Mouse (Mus musculus) MEL (cell line): ENCODE results near the gene Ugt1a10. TPM values are rescaled to one million over a fixed set of nuclear protein-coding genes. Genes with fewer than 3 reads are reported as not detected.

Experiments
- DNase-seq: peaks from one replicate; pipeline ENCODE4 v3.0.0; 2011; ENCODE audit warnings: low read depth, low spot score
- H3K27ac ChIP-seq: 2 replicates; pipeline ENCODE4 v1.5.1; 2012; ENCODE audit warnings: low read depth, mild to moderate bottlenecking, control low read depth, low read length, moderate library complexity; ENCODE audit not compliant: control insufficient read depth
- H3K27me3 ChIP-seq, 2 experiments: fragments of 150-350 bp in 1 of 2; sonication (generic) in 1 of 2; 2 replicates each; pipeline ENCODE4 v1.6.1; 2012; ENCODE audit warnings: low read length in 2 of 2, mild to moderate bottlenecking in 2 of 2, improper control_type of control experiment in 1 of 2, moderate library complexity in 1 of 2; ENCODE audit not compliant: insufficient read depth in 2 of 2, control insufficient read depth in 1 of 2
- H3K36me3 ChIP-seq, 2 experiments: 2 replicates each; pipeline ENCODE4 v1.6.1; 2012 to 2014; ENCODE audit warnings: low read length in 2 of 2, improper control_type of control experiment in 1 of 2, inconsistent platforms in 1 of 2, mild to moderate bottlenecking in 1 of 2; ENCODE audit not compliant: insufficient read depth in 2 of 2, control insufficient read depth in 1 of 2
- H3K4me1 ChIP-seq, 2 experiments: fragments of 150-350 bp in 1 of 2; sonication (generic) in 1 of 2; 2 replicates each; pipeline ENCODE4 v1.6.1; 2012; ENCODE audit warnings: low read length in 2 of 2, improper control_type of control experiment in 1 of 2, mild to moderate bottlenecking in 1 of 2; ENCODE audit not compliant: insufficient read depth in 2 of 2, control insufficient read depth in 1 of 2
- H3K4me3 ChIP-seq, 2 experiments: fragments of 150-350 bp in 1 of 2; sonication (generic) in 1 of 2; 2 replicates each; pipeline ENCODE4 v1.5.1; 2012; ENCODE audit warnings: low read depth in 2 of 2, low read length in 2 of 2, mild to moderate bottlenecking in 2 of 2, moderate library complexity in 2 of 2, control low read depth in 1 of 2, improper control_type of control experiment in 1 of 2; ENCODE audit not compliant: control insufficient read depth in 1 of 2, insufficient read depth in 1 of 2
- H3K79me2 ChIP-seq: 2 replicates; pipeline ENCODE4 v1.6.1; 2012; ENCODE audit warnings: mild to moderate bottlenecking, low read length, moderate library complexity; ENCODE audit not compliant: control insufficient read depth, poor library complexity, insufficient read depth
- H3K9ac ChIP-seq: 2 replicates; pipeline ENCODE4 v1.6.1; 2012; ENCODE audit warnings: low read depth, mild to moderate bottlenecking, control low read depth, low read length, moderate library complexity; ENCODE audit not compliant: control insufficient read depth, poor library complexity, severe bottlenecking
- H3K9me3 ChIP-seq: fragments of 150-350 bp; sonication (generic); replicated peaks from 2 replicates; pipeline ENCODE4 v1.6.1; 2012; ENCODE audit warnings: mild to moderate bottlenecking, low read length, improper control_type of control experiment, moderate library complexity; ENCODE audit not compliant: insufficient read depth
- BHLHE40 ChIP-seq: IDR thresholded peaks from 2 replicates; pipeline ENCODE4 v1.6.1; 2012; ENCODE audit warnings: low read depth, mild to moderate bottlenecking, inconsistent platforms, low read length, improper control_type of control experiment, borderline replicate concordance
- ETS1 ChIP-seq: IDR thresholded peaks from 2 replicates; pipeline ENCODE4 v1.6.1; 2012; ENCODE audit warnings: low read depth, mild to moderate bottlenecking, inconsistent platforms, low read length, improper control_type of control experiment, moderate library complexity
- HCFC1 ChIP-seq: IDR thresholded peaks from 2 replicates; pipeline ENCODE4 v1.6.1; 2012; ENCODE audit warnings: low read depth, mild to moderate bottlenecking, inconsistent platforms, low read length, improper control_type of control experiment, moderate library complexity
- JUND ChIP-seq: IDR thresholded peaks from 2 replicates; pipeline ENCODE4 v1.6.1; 2011; ENCODE audit warnings: low read depth, mild to moderate bottlenecking, improper control_type of control experiment, low read length
- KAT2A ChIP-seq: conservative IDR thresholded peaks from 2 replicates; pipeline ENCODE4 v1.6.1; 2012; ENCODE audit warnings: low read depth, low read length, improper control_type of control experiment, inconsistent platforms
- MAX ChIP-seq: IDR thresholded peaks from 2 replicates; pipeline ENCODE4 v1.6.1; 2011; ENCODE audit warnings: low read length, improper control_type of control experiment
- MAZ ChIP-seq: IDR thresholded peaks from 2 replicates; pipeline ENCODE4 v1.6.1; 2012; ENCODE audit warnings: low read depth, mild to moderate bottlenecking, inconsistent platforms, low read length, improper control_type of control experiment
- MXI1 ChIP-seq: IDR thresholded peaks from 2 replicates; pipeline ENCODE4 v1.6.1; 2011; ENCODE audit warnings: mild to moderate bottlenecking, low read depth, low read length, improper control_type of control experiment
- MYC ChIP-seq: IDR thresholded peaks from 2 replicates; pipeline ENCODE4 v1.6.1; 2011; ENCODE audit warnings: low read depth, mild to moderate bottlenecking, low read length, improper control_type of control experiment, moderate library complexity
- NELFE ChIP-seq: IDR thresholded peaks from 2 replicates; pipeline ENCODE4 v1.6.1; 2011; ENCODE audit warnings: low read depth, low read length, improper control_type of control experiment
- NRF1 ChIP-seq: IDR thresholded peaks from 2 replicates; pipeline ENCODE4 v1.6.1; 2014; ENCODE audit warnings: low read depth, mild to moderate bottlenecking, inconsistent platforms, low read length, improper control_type of control experiment, moderate library complexity; ENCODE audit not compliant: poor library complexity, insufficient read depth, severe bottlenecking
- POLR2AphosphoS5 ChIP-seq: IDR thresholded peaks from 2 replicates; pipeline ENCODE4 v1.6.1; 2012; ENCODE audit warnings: low read depth, borderline replicate concordance, mild to moderate bottlenecking, inconsistent platforms, low read length, moderate library complexity, mixed read lengths
- RCOR1 ChIP-seq: IDR thresholded peaks from 2 replicates; pipeline ENCODE4 v1.6.1; 2012; ENCODE audit warnings: low read depth, mild to moderate bottlenecking, inconsistent platforms, low read length, improper control_type of control experiment
- SMC3 ChIP-seq: IDR thresholded peaks from 2 replicates; pipeline ENCODE4 v1.6.1; 2011; ENCODE audit warnings: low read depth, low read length, improper control_type of control experiment
- TBP ChIP-seq: IDR thresholded peaks from 2 replicates; pipeline ENCODE4 v1.8.0; 2011; ENCODE audit warnings: low read depth, low read length, improper control_type of control experiment
- TCF12 ChIP-seq: IDR thresholded peaks from 2 replicates; pipeline ENCODE4 v1.6.1; 2014; ENCODE audit warnings: low read depth, mild to moderate bottlenecking, inconsistent platforms, low read length, improper control_type of control experiment, moderate library complexity
- USF1 ChIP-seq: IDR thresholded peaks from 2 replicates; pipeline ENCODE4 v1.6.1; 2014; ENCODE audit warnings: low read depth, mild to moderate bottlenecking, inconsistent platforms, low read length, improper control_type of control experiment, moderate library complexity
- ZC3H11A ChIP-seq: IDR thresholded peaks from 2 replicates; pipeline ENCODE4 v1.6.1; 2012; ENCODE audit warnings: low read depth, mild to moderate bottlenecking, inconsistent platforms, low read length, improper control_type of control experiment
- ZKSCAN1 ChIP-seq: IDR thresholded peaks from 2 replicates; pipeline ENCODE4 v1.6.1; 2012; ENCODE audit warnings: low read depth, mild to moderate bottlenecking, inconsistent platforms, low read length, improper control_type of control experiment, moderate library complexity
- ZNF384 ChIP-seq: IDR thresholded peaks from 2 replicates; pipeline ENCODE4 v1.6.1; 2012; ENCODE audit warnings: low read depth, mild to moderate bottlenecking, inconsistent platforms, low read length, improper control_type of control experiment
- polyA plus RNA-seq, 2 experiments: library from polyadenylated mRNA; stranded (reverse) in 1 of 2; unstranded in 1 of 2; fragments of >175 nt in 1 of 2; fragments of >200 nt in 1 of 2; gene quantifications; 2 replicates each; pipeline versions ENCODE4 v1.2.1 to v1.2.4; 2012; ENCODE audit warnings: low replicate concordance in 2 of 2, low read depth in 1 of 2; ENCODE audit not compliant: insufficient read length in 2 of 2, insufficient read depth in 1 of 2, missing spikeins in 1 of 2
- total RNA-seq: library from RNA; depleted of rRNA; stranded (reverse); fragments of 300-350 nt; gene quantifications from 2 replicates; pipeline ENCODE4 v1.2.3, GENCODE M21; 2012; rRNA removed

Ugt1a10 gene
- total RNA-seq (not detected in 2 replicates), polyA plus RNA-seq (not detected)

DNA sequence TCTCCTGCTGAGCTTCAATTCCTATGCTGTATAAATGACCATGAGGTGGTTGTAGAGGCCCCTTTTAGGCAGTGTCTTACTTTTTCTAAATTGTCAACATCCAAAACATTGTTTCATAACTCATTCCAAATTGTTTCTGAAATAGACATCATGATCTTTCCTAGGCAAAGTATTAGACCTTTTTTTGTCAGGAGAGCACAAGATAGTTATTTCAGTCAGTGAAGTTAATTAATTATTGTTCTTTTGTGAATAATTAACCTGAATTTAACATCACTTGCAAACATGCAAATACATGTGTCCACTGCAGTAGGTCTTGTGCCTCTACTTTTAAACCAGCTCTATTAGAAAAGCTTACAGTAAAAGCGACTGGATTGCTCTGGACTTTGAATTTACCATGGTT, at the start of gene Ugt1a10:
TSS of gene Ugt1a10 (plus strand) at position 301 of the 400 bp plus-strand sequence.
- TF ChIP-seq MXI1, result no peak
- TF ChIP-seq JUND, result no peak
- TF ChIP-seq POLR2AphosphoS5, result no peak
- TF ChIP-seq MAX, result no peak
- no peak for TF ChIP-seq ZKSCAN1
- no peak for TF ChIP-seq SMC3
- TF ChIP-seq NELFE, result no peak
- TF ChIP-seq HCFC1, result no peak
- no peak for TF ChIP-seq RCOR1
- TF ChIP-seq TCF12, result no peak
- TF ChIP-seq ETS1, result no peak
- no peak for TF ChIP-seq NRF1
- no peak for TF ChIP-seq ZNF384
- no peak for TF ChIP-seq BHLHE40
- TF ChIP-seq TBP, result no peak
- TF ChIP-seq MAZ, result no peak
- no peak for TF ChIP-seq MYC
- TF ChIP-seq KAT2A, result no peak
- no peak for TF ChIP-seq USF1
- Histone ChIP-seq H3K4me1 (no peaks in the 10 kb centered on the region), H3K79me2 (no peaks in the 10 kb centered on the region), H3K4me3 (no peak within 1 kb of the TSS), H3K9ac (no peak within 1 kb of the TSS), H3K9me3 (no peaks in the 10 kb centered on the region), H3K27me3 (peaks cover 5% of the 10 kb centered on the region in 2 experiments), H3K36me3 (no peaks in the 10 kb centered on the region), H3K27ac (no peak within 1 kb of the TSS)
- no peak for DNase-seq

DNA sequence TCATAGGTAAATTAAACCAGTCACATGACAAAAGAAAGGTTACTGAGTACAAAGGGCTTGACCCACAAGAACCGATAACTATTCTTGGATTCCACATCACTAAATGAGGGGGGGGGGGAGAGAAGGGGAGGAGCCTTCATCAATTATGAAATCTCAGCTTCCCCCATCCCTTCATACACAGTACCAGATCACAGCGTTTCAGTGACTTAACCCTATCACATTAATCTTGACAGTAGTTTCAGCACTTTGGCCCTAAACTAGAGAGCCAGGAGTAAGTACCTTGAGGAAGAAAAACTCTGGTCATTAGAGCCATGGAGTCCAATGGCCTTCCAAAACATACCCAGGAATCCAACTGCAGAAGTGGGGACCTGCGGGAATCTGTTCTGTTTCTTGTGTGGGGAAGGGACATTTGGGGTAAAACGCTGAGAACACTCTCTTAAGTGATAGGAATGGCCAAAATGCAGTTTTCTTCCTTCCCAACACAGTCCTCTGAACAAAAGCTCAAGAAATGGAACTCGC, 47.4 kb upstream of the Ugt1a10 start:
- DNase-seq, result no peak
- Histone ChIP-seq H3K9me3 (no peaks in the 10 kb centered on the region), H3K9ac (peak overlapping the region; percentile 89)
- TF ChIP-seq ZC3H11A, result no peak
- TF ChIP-seq MAX, result no peak
- 0 out of 2 replicates have a peak, but pooled peaks have one; percentile 6 for TF ChIP-seq USF1
- TF ChIP-seq, all 39 proteins: peak for 1
- Histone ChIP-seq H3K36me3 (peaks cover 0 to 8% of the 10 kb centered on the region in 2 experiments; a peak in 2 of 4 replicates), H3K4me1 (peaks cover 2 to 10% of the 10 kb centered on the region in 2 experiments; a peak in 3 of 4 replicates), H3K79me2 (peaks cover 2% of the 10 kb centered on the region; the same call in 1 of the 2 replicates), H3K27ac (0 out of 2 replicates have a peak overlapping the region, but pooled peaks have one; percentile 14), H3K4me3 (peak overlapping the region; percentile 77), H3K27me3 (no peaks in the 10 kb centered on the region)
